In the genomic region with DNA sequence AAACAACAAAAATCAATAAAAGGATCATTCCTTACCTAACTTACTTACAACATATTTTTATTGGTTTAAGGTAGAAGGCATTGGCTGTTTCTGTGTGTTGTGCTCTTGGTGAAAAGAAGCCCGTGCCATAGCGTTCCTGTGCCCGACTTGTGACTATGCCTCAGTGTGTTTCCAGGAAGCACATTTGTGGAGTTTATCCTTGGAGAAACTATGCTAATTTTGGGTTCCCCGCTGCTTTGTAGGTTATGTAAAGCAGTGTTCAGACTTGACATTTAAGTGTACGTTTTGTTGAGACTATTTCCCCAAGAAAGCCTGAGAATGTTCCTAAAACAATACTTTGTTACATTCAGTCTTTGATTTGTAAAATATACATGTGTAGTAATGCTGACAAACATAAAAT, we compare ENCODE assay signal across 17 mouse cellular contexts.
"Had no signal": no experiment of that assay in that cellular context is flagged by ENCODE, and none has a peak within 500 bp of the region (broad histone marks: within the 10 kb centered on the region; RNA-seq: fewer than 3 reads in every experiment).

No protein-coding gene starts in this region.

- ATAC-seq: hindbrain, postnatal 0 days; intestine, embryonic 16.5 days; liver, embryonic 12.5 days had no signal

- DNase-seq: gastrocnemius, adult 2 months; gastrocnemius, postnatal 10 days; gastrocnemius, postnatal 25 days; heart, adult 18-20 months; heart, postnatal 14 days; heart, postnatal 36 days; kidney, adult 11 months; kidney, adult 2 months; kidney, adult 9 months; kidney, postnatal 14 days; kidney, postnatal 36 days; layer of hippocampus, adult 9-11 months; layer of hippocampus, postnatal 36 days; left cerebral cortex, postnatal 4 days had no signal
